Mouse (Mus musculus) C2C12 (cell line): ENCODE results near the gene Pla2g4f. TPM values are rescaled to one million over a fixed set of nuclear protein-coding genes. Genes with fewer than 3 reads are reported as not detected.
A peak's percentile ranks its signal among the peaks of the same experiment; 100 is the strongest.

ENCODE experiments used
- H3K27me3 ChIP-seq: one replicate; pipeline ENCODE4 v1.6.1; 2011; ENCODE audit not compliant: control insufficient read depth, insufficient read depth, insufficient read length
- H3K36me3 ChIP-seq: one replicate; pipeline ENCODE4 v1.6.1; 2011; ENCODE audit not compliant: control insufficient read depth, insufficient read depth
- H3K4me3 ChIP-seq: one replicate; pipeline ENCODE4 v1.5.1; 2011; ENCODE audit warnings: mild to moderate bottlenecking, control low read depth; ENCODE audit not compliant: poor library complexity, insufficient read depth, severe bottlenecking
- H3K79me2 ChIP-seq: one replicate; pipeline ENCODE4 v1.6.1; 2011; ENCODE audit not compliant: control insufficient read depth, insufficient read depth
- H3K79me3 ChIP-seq: one replicate; pipeline ENCODE4 v1.6.1; 2011; ENCODE audit warnings: low read depth, control low read depth
- H3ac ChIP-seq: one replicate; pipeline ENCODE3; 2011; ENCODE audit warnings: low read depth; ENCODE audit not compliant: control insufficient read depth, insufficient read length
- CEBPB ChIP-seq: IDR thresholded peaks from one replicate; pipeline ENCODE4 v1.6.1; 2011; ENCODE audit warnings: low read depth, mild to moderate bottlenecking, control low read depth, moderate library complexity
- CTCF ChIP-seq: IDR thresholded peaks from one replicate; pipeline ENCODE4 v1.5.1; 2011; ENCODE audit not compliant: control insufficient read depth, insufficient read depth, insufficient read length
- FOSL1 ChIP-seq: IDR thresholded peaks from one replicate; pipeline ENCODE4 v1.8.0; 2011; ENCODE audit warnings: mild to moderate bottlenecking, low read length; ENCODE audit not compliant: poor library complexity, insufficient read depth, severe bottlenecking
- MAX ChIP-seq: IDR thresholded peaks from one replicate; pipeline ENCODE4 v1.6.1; 2011; ENCODE audit warnings: mild to moderate bottlenecking, control low read depth
- MYOD1 ChIP-seq: IDR thresholded peaks from one replicate; pipeline ENCODE4 v1.6.1; 2011; ENCODE audit warnings: low read depth; ENCODE audit not compliant: control insufficient read depth, insufficient read length
- MYOG ChIP-seq: IDR thresholded peaks from one replicate; pipeline ENCODE4 v1.6.1; 2011; ENCODE audit not compliant: control insufficient read depth, insufficient read length; ENCODE audit errors: extremely low read depth
- USF1 ChIP-seq: IDR thresholded peaks from one replicate; pipeline ENCODE4 v1.6.1; 2011; ENCODE audit warnings: low read depth, mild to moderate bottlenecking, control low read depth, moderate library complexity
- polyA plus RNA-seq: library from polyadenylated mRNA; unstranded; fragments of >200 nt; fragmentation: generic; extraction: Trizol; gene quantifications from one replicate; pipeline ENCODE4 v1.2.1, GENCODE M21; 2012; ENCODE audit warnings: missing spikeins

Gene Pla2g4f
- polyA plus RNA-seq, 1 experiment, result not detected

DNA sequence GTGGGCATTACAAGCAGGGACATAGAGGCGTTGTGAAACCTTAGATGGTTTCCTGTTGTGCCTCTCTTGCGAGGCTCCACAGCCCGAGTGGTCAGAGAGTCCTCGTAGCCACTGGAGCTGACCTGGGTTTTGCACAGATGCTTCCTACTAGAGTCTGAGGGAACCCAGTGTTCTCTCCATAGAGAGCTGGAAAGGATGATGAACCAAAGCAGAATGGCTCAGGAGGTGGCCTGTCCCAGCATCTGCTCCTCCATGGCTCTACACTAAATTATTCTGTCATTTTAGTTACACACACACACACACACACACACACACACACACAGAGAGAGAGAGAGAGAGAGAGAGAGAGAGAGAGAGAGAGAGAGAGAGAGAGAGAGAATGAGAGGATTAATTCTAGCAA is 28.3 kb downstream of the Pla2g4f start:
- Histone ChIP-seq H3ac (no peak overlapping the region), H3K4me3 (no peak overlapping the region), H3K79me2 (no peaks in the 10 kb centered on the region), H3K27me3 (peaks cover 46% of the 10 kb centered on the region), H3K79me3 (no peaks in the 10 kb centered on the region), H3K36me3 (no peaks in the 10 kb centered on the region)
- TF ChIP-seq MYOD1, result no peak
- no peak for TF ChIP-seq USF1
- TF ChIP-seq MYOG, result no peak
- no peak for TF ChIP-seq FOSL1
- TF ChIP-seq CTCF, result no peak
- no peak for TF ChIP-seq CEBPB
- no peak for TF ChIP-seq MAX

DNA sequence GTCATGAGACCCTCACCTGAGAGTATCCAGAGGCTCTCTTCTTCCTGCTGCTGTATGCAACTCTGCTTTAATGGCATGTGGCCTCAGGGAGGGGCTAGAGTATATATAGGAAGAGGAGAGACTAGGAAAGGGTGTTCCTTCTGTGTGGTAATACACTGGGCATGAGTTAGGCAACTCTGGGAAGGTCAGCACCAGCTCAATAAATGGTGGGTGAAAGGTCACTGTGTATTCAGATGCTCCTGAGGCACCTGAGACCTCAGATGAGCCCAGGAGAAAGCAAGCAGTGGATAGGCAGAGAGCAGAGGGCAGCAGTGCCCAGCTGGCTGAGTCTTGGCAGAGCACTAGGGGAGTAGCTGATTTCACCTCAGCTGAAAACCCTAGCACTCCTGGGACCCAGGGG is 29.3 kb downstream of the Pla2g4f start:
- Histone ChIP-seq H3K27me3 (peaks cover 39% of the 10 kb centered on the region), H3K36me3 (no peaks in the 10 kb centered on the region), H3K79me2 (no peaks in the 10 kb centered on the region), H3K4me3 (no peak overlapping the region), H3K79me3 (no peaks in the 10 kb centered on the region), H3ac (no peak overlapping the region)
- TF ChIP-seq MYOG (no peak), MAX (no peak), CEBPB (no peak), MYOD1 (no peak), FOSL1 (no peak), USF1 (no peak), CTCF (no peak)

DNA sequence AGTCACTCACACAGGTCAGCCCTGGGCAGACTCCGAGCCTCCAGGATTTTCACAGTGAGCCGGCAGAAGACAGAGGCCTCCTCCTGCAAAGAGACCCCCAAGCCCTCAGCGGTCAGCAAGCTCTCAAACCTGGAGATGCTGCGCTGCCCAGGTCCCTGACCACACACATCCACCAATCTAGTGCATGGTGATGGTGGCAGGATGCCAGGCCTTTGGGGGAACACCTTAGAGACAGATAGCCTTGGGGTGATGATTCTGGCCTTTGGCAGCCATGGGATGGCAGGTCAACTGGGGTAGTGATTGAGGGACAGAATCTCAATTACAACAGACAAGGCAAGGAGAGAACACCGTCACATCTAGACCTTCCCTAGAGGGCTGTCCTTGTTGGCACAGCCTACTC is 29.9 kb downstream of the Pla2g4f start:
- TF ChIP-seq MYOD1 (no peak), CEBPB (no peak), CTCF (no peak), FOSL1 (no peak), USF1 (no peak)
- Histone ChIP-seq H3ac (no peak overlapping the region), H3K79me2 (no peaks in the 10 kb centered on the region), H3K4me3 (no peak overlapping the region), H3K36me3 (no peaks in the 10 kb centered on the region), H3K79me3 (no peaks in the 10 kb centered on the region), H3K27me3 (peaks cover 40% of the 10 kb centered on the region)

DNA sequence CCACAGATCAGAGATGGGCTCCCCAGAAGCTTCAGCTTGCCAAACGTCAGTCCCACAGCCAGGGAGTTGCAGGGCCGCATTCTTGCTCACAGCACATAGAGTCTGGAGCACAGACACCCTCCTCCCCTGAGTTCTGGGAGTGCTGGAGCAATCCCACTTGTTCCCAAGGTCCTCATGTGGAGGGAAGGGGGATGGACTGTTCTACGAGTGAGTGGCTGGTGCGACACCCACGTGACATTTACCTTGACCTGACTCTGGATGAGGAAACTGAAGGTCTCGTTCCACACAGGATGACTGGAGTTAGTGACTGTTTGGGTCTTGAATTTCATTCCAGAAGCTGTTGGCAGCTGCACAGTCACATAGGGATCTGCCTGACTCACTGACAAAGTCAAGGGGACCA is 30.4 kb downstream of the Pla2g4f start:
- Histone ChIP-seq H3K79me2 (no peaks in the 10 kb centered on the region), H3K27me3 (peaks cover 40% of the 10 kb centered on the region), H3ac (no peak overlapping the region), H3K79me3 (no peaks in the 10 kb centered on the region), H3K36me3 (no peaks in the 10 kb centered on the region), H3K4me3 (no peak overlapping the region)
- TF ChIP-seq USF1 (no peak), MYOD1 (no peak), CEBPB (no peak)

DNA sequence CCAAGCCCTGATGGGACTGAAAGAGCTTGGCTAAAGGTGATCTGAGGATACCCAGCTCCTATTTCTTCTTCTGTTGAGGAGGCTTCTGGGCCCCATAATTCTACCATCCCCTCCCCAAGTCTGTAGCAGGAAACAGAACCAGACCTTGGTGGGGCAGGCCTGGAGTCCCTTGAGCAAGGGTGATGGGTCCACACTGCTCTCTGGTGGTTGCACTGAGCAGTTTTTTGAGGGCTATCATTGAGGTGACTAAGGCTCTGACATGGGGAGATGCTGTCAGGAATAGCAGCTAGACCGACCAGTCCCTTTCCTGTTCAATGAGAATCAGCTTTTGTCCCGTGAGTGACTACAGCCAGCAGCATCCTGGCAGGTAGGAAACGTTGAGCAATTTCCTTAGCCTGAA is 32.7 kb downstream of the Pla2g4f start:
- Histone ChIP-seq H3K4me3 (no peak overlapping the region), H3K79me3 (no peaks in the 10 kb centered on the region), H3K36me3 (no peaks in the 10 kb centered on the region), H3K79me2 (no peaks in the 10 kb centered on the region), H3K27me3 (peaks cover 38% of the 10 kb centered on the region), H3ac (no peak overlapping the region)
- TF ChIP-seq USF1 (no peak), MYOG (no peak), CEBPB (no peak), MYOD1 (no peak), MAX (no peak), FOSL1 (no peak), CTCF (no peak)

DNA sequence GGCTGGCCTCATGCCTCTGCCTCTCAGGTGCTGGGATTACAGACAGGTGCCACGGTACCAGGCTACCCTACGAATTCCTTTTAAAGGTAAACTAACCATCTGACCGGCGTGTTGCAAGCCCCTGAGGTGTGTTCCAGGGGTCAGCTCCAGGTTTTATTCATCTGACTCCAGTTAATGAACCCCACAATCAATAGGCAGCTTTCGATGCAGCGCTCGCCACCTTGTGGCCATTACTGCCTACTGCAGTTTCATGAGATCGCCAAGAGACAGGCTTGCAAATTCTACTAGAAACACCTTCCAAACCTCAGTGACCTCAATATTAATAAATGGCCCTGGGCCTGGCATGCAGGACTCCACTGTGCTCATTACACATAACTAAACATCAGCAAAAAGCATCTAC is 34.0 kb downstream of the Pla2g4f start:
- Histone ChIP-seq H3K79me2 (no peaks in the 10 kb centered on the region), H3K4me3 (no peak overlapping the region), H3K36me3 (no peaks in the 10 kb centered on the region), H3K27me3 (peaks cover 42% of the 10 kb centered on the region), H3K79me3 (no peaks in the 10 kb centered on the region), H3ac (no peak overlapping the region)
- no peak for TF ChIP-seq USF1
- peak; percentile 36 for TF ChIP-seq CTCF
- no peak for TF ChIP-seq CEBPB
- no peak for TF ChIP-seq MAX
- TF ChIP-seq MYOD1, result no peak

DNA sequence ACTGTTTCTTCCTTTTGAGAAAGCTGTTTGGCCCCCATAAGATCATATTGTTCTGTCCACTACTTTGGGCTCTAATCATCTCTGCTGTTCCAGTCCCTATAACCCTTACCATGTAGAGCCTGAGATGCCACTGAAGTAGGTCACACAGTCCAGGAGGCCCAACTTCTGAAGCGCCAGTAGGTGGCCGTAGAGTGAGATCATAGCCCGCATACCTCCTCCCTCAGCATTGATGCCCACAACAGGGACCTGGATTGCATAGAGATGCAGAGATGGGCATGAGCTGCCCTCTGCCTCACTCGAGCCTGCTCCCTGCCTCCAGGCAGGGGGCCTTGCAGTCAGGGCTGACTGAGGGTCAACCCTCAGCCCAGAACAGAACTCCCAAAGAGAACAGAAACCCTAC is 37.0 kb downstream of the Pla2g4f start:
- H3K4me3 ChIP-seq, result no peak overlapping the region
- H3K27me3 ChIP-seq, result peaks cover 41% of the 10 kb centered on the region
- no peaks in the 10 kb centered on the region for H3K36me3 ChIP-seq
- no peaks in the 10 kb centered on the region for H3K79me3 ChIP-seq
- no peaks in the 10 kb centered on the region for H3K79me2 ChIP-seq
- TF ChIP-seq MAX (no peak), MYOD1 (no peak), CEBPB (no peak), USF1 (no peak), CTCF (no peak), FOSL1 (no peak), MYOG (no peak)
- no peak overlapping the region for H3ac ChIP-seq
